Mouse (Mus musculus) liver, adult (tissue): ENCODE measurements at regions not wholly inside any gene's neighbourhood (a gene's known extent, or its start where the extent isn't known, plus 50 kb on each side); places are given as distances from the start of the nearest gene placed in this dataset.

ENCODE experiments used
- GATA4 ChIP-seq: IDR thresholded peaks from 2 replicates; pipeline ENCODE4 v1.6.1; 2014; ENCODE audit warnings: mild to moderate bottlenecking, low read length; ENCODE audit not compliant: insufficient replicate concordance

DNA sequence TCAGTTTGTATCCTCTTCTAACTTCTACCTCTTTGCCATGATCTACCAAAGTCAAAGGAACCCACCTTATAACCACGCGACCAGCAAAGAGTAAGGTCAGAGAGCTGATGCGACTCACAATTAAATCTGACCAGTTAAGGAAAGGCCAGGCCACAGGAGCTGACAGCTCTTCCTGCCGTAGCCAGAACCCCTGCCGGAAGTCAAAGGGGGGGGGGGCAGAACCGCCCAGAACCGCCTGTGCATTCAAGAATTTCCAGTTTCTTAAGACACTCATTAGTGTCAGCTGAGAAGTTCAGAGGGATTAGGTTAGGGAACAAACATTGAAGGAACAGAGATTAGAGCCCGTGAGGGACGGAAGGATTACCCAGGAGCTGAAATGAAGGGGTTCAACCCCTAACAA lies 51.0 kb upstream of the Nfe2l3 start:
- TF ChIP-seq GATA4, result no peak
